Mouse (Mus musculus) stomach, postnatal 0 days (tissue): ENCODE results near the gene Smim14. TPM values are rescaled to one million over a fixed set of nuclear protein-coding genes. Genes with fewer than 3 reads are reported as not detected.

Experiments
- ATAC-seq: fragments of 200-750 bp; cut with Nextera tagmentation; 2 replicates; pipeline ENCODE4 v1.8.0; 2017; ENCODE audit not compliant: low FRiP score, low TSS enrichment
- DNase-seq: peaks from one replicate; pipeline ENCODE4 v3.0.0-alpha.2; 2016; ENCODE audit warnings: low spot score
- H3K27ac ChIP-seq: fragments of 300-500 bp; sonication (generic); replicated peaks from 2 replicates; pipeline ENCODE4 v1.5.1; 2014; ENCODE audit warnings: mild to moderate bottlenecking, control low read depth
- H3K27me3 ChIP-seq: fragments of 300-500 bp; sonication (generic); 2 replicates; pipeline ENCODE4 v1.6.1; 2014; ENCODE audit warnings: low read length; ENCODE audit not compliant: control insufficient read depth, insufficient read depth
- H3K36me3 ChIP-seq: fragments of 300-500 bp; sonication (generic); 2 replicates; pipeline ENCODE4 v1.6.1; 2014; ENCODE audit warnings: low read length, mixed read lengths; ENCODE audit not compliant: control insufficient read depth, insufficient read depth
- H3K4me1 ChIP-seq: fragments of 300-500 bp; sonication (generic); replicated peaks from 2 replicates; pipeline ENCODE4 v1.6.1; 2014; ENCODE audit warnings: antibody characterized with exemption; ENCODE audit not compliant: control insufficient read depth, insufficient read depth
- H3K4me2 ChIP-seq: fragments of 300-500 bp; sonication (generic); replicated peaks from 2 replicates; pipeline ENCODE4 v1.6.1; 2014; ENCODE audit warnings: low read depth, mild to moderate bottlenecking, control low read depth, moderate library complexity
- H3K4me3 ChIP-seq: fragments of 300-500 bp; sonication (generic); 2 replicates; pipeline ENCODE4 v1.5.1; 2014; ENCODE audit warnings: low read depth, low read length, control low read depth
- H3K9ac ChIP-seq: fragments of 300-500 bp; sonication (generic); 2 replicates; pipeline ENCODE4 v1.6.1; 2014; ENCODE audit warnings: mild to moderate bottlenecking, low read length, control low read depth, mixed read lengths
- H3K9me3 ChIP-seq: fragments of 300-500 bp; sonication (generic); 2 replicates; pipeline ENCODE4 v1.6.1; 2016; ENCODE audit warnings: low read length; ENCODE audit not compliant: control insufficient read depth
- CTCF ChIP-seq: IDR thresholded peaks from 2 replicates; pipeline ENCODE4 v1.5.1; 2016; ENCODE audit warnings: antibody characterized with exemption, low read depth, mild to moderate bottlenecking, moderate library complexity
- EP300 ChIP-seq: optimal IDR thresholded peaks from 2 replicates; pipeline ENCODE3; 2016; ENCODE audit warnings: antibody characterized with exemption
- WGBS: fragments of 180-500 bp; shearing (Covaris S2); extraction: QIAGEN DNeasy Blood & Tissue Kit; methylation state at CpG from one replicate; pipeline ENCODE4 v1.1.7; 2014; 5-methylcytosine and 5-hydroxymethylcytosine counted together
- polyA plus RNA-seq: library from polyadenylated mRNA; unstranded; fragments of >200 nt; fragmentation: Nextera tagmentation; extraction: Ambion mirVana; gene quantifications from 2 replicates; pipeline ENCODE4 v1.2.1, GENCODE M21; 2015

Smim14 gene
- polyA plus RNA-seq, 1 experiment from 2014 or later, result 360 TPM

- no peaks in the 10 kb centered on the region for H3K27me3 ChIP-seq
- DNase-seq (no peak), ATAC-seq (no peak)
- H3K9ac ChIP-seq, result no peak overlapping the region
- H3K4me1 ChIP-seq, result no peaks in the 10 kb centered on the region
- no peak overlapping the region for H3K27ac ChIP-seq
- no peak overlapping the region for H3K4me3 ChIP-seq
- H3K36me3 ChIP-seq, result no peaks in the 10 kb centered on the region
- TF ChIP-seq EP300, result no peak
- TF ChIP-seq CTCF, result no peak
- WGBS, result 48% methylated on average over 20 of the region's 20 CpGs
- H3K4me2 ChIP-seq, result no peak overlapping the region
- H3K9me3 ChIP-seq, result no peaks in the 10 kb centered on the region
Observed at GRCm38 (mm10) chr5:65561125-65561893, 24.3 kb upstream of the Smim14 start.

GRCm38 (mm10) chr5:65557109-65557508 is 20.1 kb upstream of the Smim14 start:
- Histone ChIP-seq H3K36me3 (no peaks in the 10 kb centered on the region), H3K4me2 (no peak overlapping the region), H3K4me1 (no peaks in the 10 kb centered on the region), H3K27me3 (no peaks in the 10 kb centered on the region), H3K27ac (no peak overlapping the region), H3K9ac (no peak overlapping the region), H3K9me3 (no peaks in the 10 kb centered on the region), H3K4me3 (no peak overlapping the region)
- peak; percentile 54; the same call in 1 of the 2 replicates for ATAC-seq
- TF ChIP-seq CTCF (no peak), EP300 (no peak)
- no peak for DNase-seq

- WGBS, result 60% methylated on average over 1 of the region's 1 CpGs
- Histone ChIP-seq H3K4me1 (no peaks in the 10 kb centered on the region), H3K4me3 (no peak overlapping the region), H3K4me2 (no peak overlapping the region), H3K27ac (no peak overlapping the region), H3K9ac (no peak overlapping the region), H3K36me3 (no peaks in the 10 kb centered on the region), H3K27me3 (no peaks in the 10 kb centered on the region), H3K9me3 (no peaks in the 10 kb centered on the region)
- no peak for DNase-seq
- ATAC-seq, result no peak
- TF ChIP-seq CTCF, result no peak
- no peak for TF ChIP-seq EP300
Observed at GRCm38 (mm10) chr5:65549677-65550076, 12.7 kb upstream of the Smim14 start.

DNA sequence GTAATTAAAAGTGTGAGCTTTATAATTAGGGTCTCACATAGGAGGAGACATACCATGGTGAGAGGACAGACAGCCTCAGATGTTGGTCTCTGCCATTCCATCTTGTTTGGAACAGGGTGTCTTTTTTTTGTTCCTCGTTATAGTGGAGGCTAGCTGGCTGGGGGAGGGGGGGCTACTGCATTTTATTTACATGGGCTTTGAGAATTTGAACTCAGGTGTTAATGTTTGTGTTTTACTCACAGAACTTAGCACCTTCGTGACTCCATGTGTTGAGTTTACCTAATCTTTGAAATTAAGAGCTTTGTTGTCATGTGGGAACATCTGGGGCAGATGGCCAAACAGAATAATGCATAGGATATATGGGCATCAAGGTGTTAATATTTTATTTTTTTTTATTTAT is 7.6 kb upstream of the Smim14 start:
- H3K4me1 ChIP-seq, result no peaks in the 10 kb centered on the region
- ATAC-seq (no peak), DNase-seq (no peak)
- no peak overlapping the region for H3K4me3 ChIP-seq
- no peak overlapping the region for H3K27ac ChIP-seq
- H3K9ac ChIP-seq, result no peak overlapping the region
- TF ChIP-seq EP300 (no peak), CTCF (no peak)
- whole genome bisulfite sequencing, result 72% methylated on average over 2 of the region's 2 CpGs
- no peaks in the 10 kb centered on the region for H3K36me3 ChIP-seq
- no peaks in the 10 kb centered on the region for H3K27me3 ChIP-seq
- no peaks in the 10 kb centered on the region for H3K9me3 ChIP-seq
- no peak overlapping the region for H3K4me2 ChIP-seq

DNA sequence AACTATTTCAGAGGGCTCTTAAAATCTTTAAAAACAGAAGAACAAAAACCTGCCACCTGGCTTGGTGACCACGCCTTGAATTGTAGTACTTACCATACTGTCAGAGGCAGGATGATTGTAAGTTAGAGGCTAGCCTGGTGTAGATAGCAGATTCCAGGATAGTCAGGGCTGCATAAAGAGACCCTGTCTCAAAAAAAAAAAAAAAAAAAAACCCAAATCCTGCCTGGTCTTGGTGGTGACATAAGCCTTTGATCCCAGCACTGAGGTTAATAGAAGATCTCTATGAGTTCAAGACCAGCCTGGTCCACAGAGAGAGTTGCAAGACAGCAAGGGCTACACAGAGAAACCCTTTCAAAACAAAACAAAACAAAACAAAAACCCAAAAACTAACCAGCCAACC is 6.5 kb upstream of the Smim14 start:
- Histone ChIP-seq H3K27ac (no peak overlapping the region), H3K36me3 (no peaks in the 10 kb centered on the region), H3K4me2 (no peak overlapping the region), H3K9ac (no peak overlapping the region), H3K4me1 (no peaks in the 10 kb centered on the region), H3K4me3 (no peak overlapping the region), H3K27me3 (no peaks in the 10 kb centered on the region), H3K9me3 (no peaks in the 10 kb centered on the region)
- TF ChIP-seq EP300 (no peak), CTCF (no peak)
- 78% methylated on average over 1 of the region's 1 CpGs for WGBS
- ATAC-seq, result no peak
- no peak for DNase-seq

- Histone ChIP-seq H3K36me3 (no peaks in the 10 kb centered on the region), H3K4me1 (no peaks in the 10 kb centered on the region), H3K27ac (no peak overlapping the region), H3K9me3 (no peaks in the 10 kb centered on the region), H3K27me3 (no peaks in the 10 kb centered on the region), H3K4me2 (no peak overlapping the region), H3K4me3 (no peak overlapping the region), H3K9ac (no peak overlapping the region)
- 66% methylated on average over 3 of the region's 3 CpGs for WGBS
- no peak for DNase-seq
- ATAC-seq, result no peak
- TF ChIP-seq CTCF (no peak), EP300 (no peak)
Observed at GRCm38 (mm10) chr5:65541889-65542288, 4.9 kb upstream of the Smim14 start.
